ENCODE assay signal across 8 mouse cellular contexts in genomic region chr1:72710753-72711653, GRCm38 (mm10). TPM values are rescaled to one million over a fixed set of nuclear protein-coding genes. Genes with fewer than 3 reads are reported as not detected.
A peak's percentile ranks its signal among the peaks of the same experiment; 100 is the strongest.
DNase-seq lines count a peak whose midpoint lies in the region; ATAC-seq and TF ChIP-seq lines count a peak whose summit lies in the region.

TSS of gene Rpl37a (plus strand) at chr1:72711290.

- ATAC-seq in hematopoietic stem cell, adult 5-6 weeks (replicated peaks in 1 of 2; ENCODE audit: insufficient read depth in 1 of 2, low FRiP score in 2 of 2, low TSS enrichment in 1 of 2, low read depth in 1 of 2, poor library complexity in 2 of 2, severe bottlenecking in 2 of 2), result peak; percentile 92 to 95
- peak; percentile 95 for ATAC-seq in lung, embryonic 16.5 days (ENCODE audit: low read depth)

- H3K27me3 ChIP-seq in MEL (ENCODE audit: control insufficient read depth in 1 of 2, insufficient read depth in 2 of 2, low read length in 2 of 2), result no peaks in the 10 kb centered on the region
- H3K27me3 ChIP-seq in cerebellum, adult 2 months (ENCODE audit: control insufficient read depth, insufficient read depth, low read length), result no peaks in the 10 kb centered on the region
- no peaks in the 10 kb centered on the region for H3K27me3 ChIP-seq in lung, embryonic 16.5 days (ENCODE audit: control insufficient read depth, insufficient read depth, low read depth, low read length)

- peak within 1 kb of the TSS; percentile 81 for H3K27ac ChIP-seq in MEL (ENCODE audit: control insufficient read depth, low read depth, low read length)
- peak within 1 kb of the TSS; percentile 87 for H3K27ac ChIP-seq in cerebellum, adult 2 months (ENCODE audit: insufficient read depth, low read length)
- peak within 1 kb of the TSS; percentile 93 for H3K27ac ChIP-seq in lung, embryonic 16.5 days (ENCODE audit: low read length)

- H3K79me2 ChIP-seq in MEL (ENCODE audit: control insufficient read depth, insufficient read depth, low read length, poor library complexity), result peaks cover 22% of the 10 kb centered on the region

- peak within 1 kb of the TSS; percentile 100 for H3K9ac ChIP-seq in MEL (ENCODE audit: control insufficient read depth, low read depth, low read length, poor library complexity, severe bottlenecking)
- peak within 1 kb of the TSS; percentile 93 for H3K9ac ChIP-seq in lung, embryonic 16.5 days (ENCODE audit: low read length)

- peak within 1 kb of the TSS; percentile 53 to 97 for H3K4me3 ChIP-seq in MEL (ENCODE audit: control insufficient read depth in 1 of 2, insufficient read depth in 1 of 2, low read depth in 2 of 2, low read length in 2 of 2)
- H3K4me3 ChIP-seq in cerebellum, adult 2 months (replicated peaks; ENCODE audit: insufficient read depth, low read depth, low read length), result peak within 1 kb of the TSS; percentile 97
- peak within 1 kb of the TSS; percentile 80 for H3K4me3 ChIP-seq in lung, embryonic 16.5 days (ENCODE audit: low read length)

- DNase-seq in MEL (ENCODE audit: low read depth, low spot score), result peak; percentile 95
- DNase-seq in cerebellum, adult 2 months, result peak; percentile 95 to 97
- DNase-seq in forelimb bud, embryonic 11.5 days (ENCODE audit: low read depth, low spot score), result peak; percentile 97
- peak; percentile 88 for DNase-seq in layer of hippocampus, adult 9-10 months (ENCODE audit: low spot score)
- peak; percentile 88 for DNase-seq in ovary, postnatal 10 days (ENCODE audit: low spot score)
- DNase-seq in thymus, postnatal 10 days (ENCODE audit: low spot score in 2 of 2), result peak; percentile 90 to 93

- no peak for TF ChIP-seq CTCF in MEL (IDR thresholded peaks at IDR 0.05 in 2 of 3, conservative IDR thresholded peaks at IDR 0.05 in 1 of 3; ENCODE audit: control insufficient read depth in 1 of 3, insufficient read depth in 1 of 3, low read depth in 2 of 3, low read length in 3 of 3, poor library complexity in 1 of 3, severe bottlenecking in 1 of 3)
- TF ChIP-seq CTCF in cerebellum, adult 2 months (IDR thresholded peaks at IDR 0.05; ENCODE audit: borderline replicate concordance, insufficient read depth, low read depth, low read length), result no peak

- H3K36me3 ChIP-seq in MEL (ENCODE audit: control insufficient read depth in 1 of 2, insufficient read depth in 2 of 2, low read length in 2 of 2), result peaks cover 11 to 28% of the 10 kb centered on the region in 2 experiments
- peaks cover 13% of the 10 kb centered on the region; the same call in 1 of the 2 replicates for H3K36me3 ChIP-seq in lung, embryonic 16.5 days (ENCODE audit: control insufficient read depth, insufficient read depth, low read length)

- peak; percentile 31 to 94; a peak in 3 of 4 replicates for TF ChIP-seq POLR2A in MEL (IDR thresholded peaks at IDR 0.05; ENCODE audit: control insufficient read depth in 1 of 2, insufficient read depth in 1 of 2, low read depth in 1 of 2, low read length in 2 of 2, poor library complexity in 1 of 2)
- TF ChIP-seq POLR2A in cerebellum, adult 2 months (IDR thresholded peaks at IDR 0.05; ENCODE audit: borderline replicate concordance, insufficient read depth, low read length), result peak; percentile 87

- WGBS in cerebellum, adult 2 months, result 3% methylated on average over 68 of the region's 68 CpGs
- 3% methylated on average over 68 of the region's 68 CpGs for WGBS in lung, embryonic 16.5 days

- peaks cover 7 to 13% of the 10 kb centered on the region in 2 experiments; a peak in 3 of 4 replicates for H3K4me1 ChIP-seq in MEL (ENCODE audit: control insufficient read depth in 1 of 2, insufficient read depth in 2 of 2, low read length in 2 of 2)
- peaks cover 3% of the 10 kb centered on the region for H3K4me1 ChIP-seq in cerebellum, adult 2 months (ENCODE audit: control insufficient read depth, insufficient read depth, low read length)
- peaks cover 12% of the 10 kb centered on the region for H3K4me1 ChIP-seq in lung, embryonic 16.5 days (replicated peaks; ENCODE audit: control insufficient read depth, insufficient read depth, low read length)

- H3K9me3 ChIP-seq in MEL (replicated peaks; ENCODE audit: insufficient read depth, low read length), result no peaks in the 10 kb centered on the region
- H3K9me3 ChIP-seq in lung, embryonic 16.5 days (ENCODE audit: control insufficient read depth, low read length), result no peaks in the 10 kb centered on the region

- TF ChIP-seq EP300 in MEL (IDR thresholded peaks at IDR 0.05; ENCODE audit: low read depth in 1 of 2, low read length in 2 of 2), result no peak

- no peak for TF ChIP-seq RAD21 in MEL (IDR thresholded peaks at IDR 0.05; ENCODE audit: low read depth, low read length)

- H3K4me2 ChIP-seq in lung, embryonic 16.5 days (ENCODE audit: low read depth, low read length), result peak within 1 kb of the TSS; percentile 66

TF ChIP-seq in MEL, 35 proteins besides CTCF, POLR2A, EP300 and RAD21:
- TF ChIP-seq NRF1 (IDR thresholded peaks at IDR 0.05; ENCODE audit: insufficient read depth, low read depth, low read length, poor library complexity, severe bottlenecking), result peak; percentile 81
- TF ChIP-seq USF1 (IDR thresholded peaks at IDR 0.05; ENCODE audit: low read depth, low read length), result no peak
- TF ChIP-seq CHD1 (IDR thresholded peaks at IDR 0.05; ENCODE audit: low read depth, low read length), result no peak
- TF ChIP-seq NELFE (IDR thresholded peaks at IDR 0.05; ENCODE audit: low read depth, low read length), result peak; percentile 97
- no peak for TF ChIP-seq SMC3 (IDR thresholded peaks at IDR 0.05; ENCODE audit: low read depth, low read length)
- no peak for TF ChIP-seq CHD2 (IDR thresholded peaks at IDR 0.05; ENCODE audit: low read length)
- no peak; the same call in 1 of the 2 replicates for TF ChIP-seq ETS1 (IDR thresholded peaks at IDR 0.05; ENCODE audit: low read depth, low read length)
- TF ChIP-seq POLR2AphosphoS2 (IDR thresholded peaks at IDR 0.05; ENCODE audit: low read length), result peak; percentile 93
- no peak; the same call in 1 of the 2 replicates for TF ChIP-seq TCF12 (IDR thresholded peaks at IDR 0.05; ENCODE audit: low read depth, low read length)
- no peak for TF ChIP-seq USF2 (IDR thresholded peaks at IDR 0.05; ENCODE audit: borderline replicate concordance in 1 of 2, insufficient read depth in 1 of 2, low read depth in 1 of 2, low read length in 2 of 2)
- no peak for TF ChIP-seq RCOR1 (IDR thresholded peaks at IDR 0.05; ENCODE audit: low read depth, low read length)
- no peak for TF ChIP-seq UBTF (IDR thresholded peaks at IDR 0.05; ENCODE audit: borderline replicate concordance, insufficient read depth, low read depth, low read length)
- TF ChIP-seq TBP (IDR thresholded peaks at IDR 0.05; ENCODE audit: low read depth, low read length), result peak; percentile 94
- no peak for TF ChIP-seq ZKSCAN1 (IDR thresholded peaks at IDR 0.05; ENCODE audit: low read depth, low read length)
- TF ChIP-seq ZNF384 (IDR thresholded peaks at IDR 0.05; ENCODE audit: low read depth, low read length), result no peak
- peak; percentile 67 for TF ChIP-seq KAT2A (conservative IDR thresholded peaks at IDR 0.05; ENCODE audit: low read depth, low read length)
- TF ChIP-seq E2F4 (IDR thresholded peaks at IDR 0.05; ENCODE audit: borderline replicate concordance, low read depth, low read length), result 0 out of 2 replicates have a peak, but pooled peaks have one; percentile 45
- no peak for TF ChIP-seq MAZ (IDR thresholded peaks at IDR 0.05; ENCODE audit: low read depth, low read length)
- TF ChIP-seq MAX (IDR thresholded peaks at IDR 0.05; ENCODE audit: low read length), result peak; percentile 60; the same call in 1 of the 2 replicates
- TF ChIP-seq SIN3A (IDR thresholded peaks at IDR 0.05; ENCODE audit: low read length), result peak; percentile 24; the same call in 1 of the 2 replicates
- TF ChIP-seq MXI1 (IDR thresholded peaks at IDR 0.05; ENCODE audit: low read depth, low read length), result peak; percentile 30; the same call in 1 of the 2 replicates
- TF ChIP-seq ZMIZ1 (IDR thresholded peaks at IDR 0.05; ENCODE audit: low read depth, low read length), result peak; percentile 78; the same call in 1 of the 2 replicates
- no peak for TF ChIP-seq MEF2A (IDR thresholded peaks at IDR 0.05; ENCODE audit: extremely low read depth, insufficient replicate concordance, low read depth, low read length, poor library complexity, severe bottlenecking)
- peak; percentile 71 for TF ChIP-seq ELF1 (IDR thresholded peaks at IDR 0.05; ENCODE audit: low read depth, low read length)
- peak; percentile 86 for TF ChIP-seq HCFC1 (IDR thresholded peaks at IDR 0.05; ENCODE audit: low read depth, low read length)
- TF ChIP-seq BHLHE40 (IDR thresholded peaks at IDR 0.05; ENCODE audit: borderline replicate concordance, low read depth, low read length), result no peak
- peak; percentile 71; the same call in 1 of the 2 replicates for TF ChIP-seq POLR2AphosphoS5 (IDR thresholded peaks at IDR 0.05; ENCODE audit: borderline replicate concordance, low read depth, low read length)
- peak; percentile 91 for TF ChIP-seq MYC (IDR thresholded peaks at IDR 0.05; ENCODE audit: low read depth, low read length)
- TF ChIP-seq GATA1 (IDR thresholded peaks at IDR 0.05; ENCODE audit: low read depth, low read length), result no peak

RNA-seq across cellular contexts. Expression of gene Rpl37a, which starts in this region (rescaled TPM):
- 2,301 and 2,623 TPM in 2 replicates for total RNA-seq in MEL (2012; rRNA removed)
- polyA plus RNA-seq in MEL (2012; ENCODE audit: insufficient read depth in 1 of 2, insufficient read length in 2 of 2, low read depth in 1 of 2, low replicate concordance in 2 of 2, missing spikeins in 1 of 2), result 1,000 to 10,000 TPM; 1,104 to 4,601 TPM
- polyA plus RNA-seq in cerebellum, adult 2 months (2012; rRNA removed), result 575 and 649 TPM in 2 replicates
- 343 and 818 TPM in 2 replicates for total RNA-seq in hematopoietic stem cell, adult 5-6 weeks (2017)
- 1,850 and 1,937 TPM in 2 replicates for polyA plus RNA-seq in lung, embryonic 16.5 days (2015; fragmentation: Nextera tagmentation; extraction: Ambion mirVana)

Comparison
In these comparisons a context has a peak if more than half of its experiments do, and no peak if none do; other contexts are left out.
1. Peak in every context shown above with its lines: DNase-seq, ATAC-seq, H3K4me3 ChIP-seq and H3K27ac ChIP-seq.